Mouse (Mus musculus): Measurements from ENCODE around the gene Smpd3.

GRCm38 (mm10) chr8:106359650-106360338 is 22.0 kb upstream of the Smpd3 start:
- TF ChIP-seq POLR2A (IDR thresholded peaks at IDR 0.05; ENCODE audit: low read depth, low read length) (no peak), CTCF (conservative IDR thresholded peaks at IDR 0.05; ENCODE audit: insufficient read depth, insufficient read length, low read depth, low read length) (no peak)

Measured in kidney, adult 2 months (tissue).